Mouse (Mus musculus) embryo, embryonic 11 days (tissue): ENCODE measurements at regions not wholly inside any gene's neighbourhood (a gene's known extent, or its start where the extent isn't known, plus 50 kb on each side); places are given as distances from the start of the nearest gene placed in this dataset.

Experiments used
- DNase-seq: peaks from one replicate; pipeline ENCODE4 v3.0.0-alpha.2; 2015

GRCm38 (mm10) chr16:91970461-91970860 lies 87.6 kb upstream of the Mrps6 start:
- DNase-seq, result no peak

DNA sequence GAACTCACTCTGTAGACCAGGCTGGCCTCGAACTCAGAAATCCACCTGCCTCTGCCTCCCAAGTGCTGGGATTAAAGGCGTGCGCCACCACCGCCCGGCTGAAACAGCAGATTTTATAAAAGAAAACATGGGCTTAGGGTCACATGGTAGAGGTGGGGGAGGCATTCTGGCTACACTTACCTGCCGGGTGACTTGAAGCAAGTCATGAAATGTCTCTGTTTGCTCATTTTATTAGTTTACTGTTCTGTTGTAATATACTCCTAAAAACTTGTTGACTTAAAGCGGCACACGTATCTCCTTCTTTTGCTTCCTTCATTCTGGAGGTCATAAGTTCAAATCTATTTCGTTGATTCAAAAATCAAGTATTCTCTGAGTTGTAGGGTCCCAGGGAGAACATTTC lies 84.9 kb upstream of the Mrps6 start:
- no peak for DNase-seq

DNA sequence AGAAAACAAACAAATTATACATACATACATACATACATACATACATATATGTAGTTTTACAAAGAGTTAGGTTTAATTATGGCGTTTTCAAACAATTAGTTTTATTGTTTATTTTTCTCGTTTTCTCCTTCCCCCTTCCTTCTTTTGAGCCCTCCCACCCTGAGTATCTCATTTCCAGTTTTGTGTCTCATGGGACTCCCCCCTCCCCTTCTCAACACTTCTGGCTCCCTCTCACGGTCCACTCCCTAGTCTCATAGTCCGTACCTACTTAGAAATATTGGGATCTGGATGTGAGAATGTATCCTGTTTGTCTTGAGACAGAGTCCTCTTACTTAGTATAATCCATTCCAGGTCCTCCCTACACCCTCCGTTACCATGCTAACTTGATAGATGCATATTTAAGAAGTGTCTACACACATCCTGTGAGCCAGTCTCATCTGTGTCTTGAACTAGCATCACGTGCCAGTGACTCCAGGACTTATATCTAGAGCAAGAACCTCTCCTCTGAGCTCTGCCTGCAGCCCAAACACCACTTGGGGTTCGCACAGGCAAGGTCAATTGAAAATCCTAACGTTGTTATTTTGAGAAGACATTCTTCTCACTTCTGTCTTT lies 81.8 kb upstream of the Mrps6 start:
- DNase-seq, result no peak

GRCm38 (mm10) chr16:91978423-91978822 lies 79.6 kb upstream of the Mrps6 start:
- no peak for DNase-seq

DNA sequence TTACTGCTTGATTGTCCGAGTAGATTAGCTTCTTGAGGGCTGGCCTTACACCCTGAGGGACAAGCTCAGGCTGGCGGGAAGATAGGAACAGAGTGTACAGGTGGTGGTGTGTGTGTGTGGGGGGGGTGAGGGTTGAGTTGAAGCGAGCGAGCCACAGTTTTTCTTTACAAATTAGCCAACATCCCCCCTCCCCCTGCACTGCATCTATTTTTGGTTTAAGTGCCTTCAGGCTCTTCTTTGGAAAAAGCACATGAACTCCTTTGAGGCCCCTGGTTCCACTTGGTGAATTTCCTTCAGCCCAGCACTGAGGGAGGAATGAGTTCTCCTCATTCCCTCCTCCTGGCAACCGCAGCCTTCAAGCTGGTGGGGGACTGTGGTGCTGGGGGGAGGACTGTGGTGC lies 79.2 kb upstream of the Mrps6 start:
- no peak for DNase-seq

- no peak for DNase-seq
Observed at GRCm38 (mm10) chr16:91980482-91980881, 77.6 kb upstream of the Mrps6 start.

- no peak for DNase-seq
Observed at GRCm38 (mm10) chr16:91985211-91985610, 72.9 kb upstream of the Mrps6 start.

DNA sequence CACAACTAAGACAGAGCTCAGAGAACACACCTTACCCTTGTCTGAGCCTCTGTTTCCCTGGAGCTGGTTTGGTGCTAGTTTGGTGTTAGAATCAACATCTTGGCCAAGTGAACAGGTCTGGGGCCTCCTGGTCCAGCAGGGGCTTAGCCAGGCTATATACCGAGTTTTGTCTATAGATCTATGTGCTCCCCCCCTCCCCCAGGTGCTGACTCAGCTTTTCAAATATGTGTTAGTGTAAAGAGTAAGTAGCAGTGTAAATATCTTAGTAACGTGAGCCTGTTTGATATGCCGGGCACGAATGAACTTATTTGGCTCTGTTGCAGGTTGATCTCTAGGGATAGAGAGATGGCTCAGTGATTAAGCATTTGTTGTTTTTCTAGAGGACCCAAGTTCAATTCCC lies 68.7 kb upstream of the Mrps6 start:
- no peak for DNase-seq

GRCm38 (mm10) chr16:91995459-91996190 lies 62.4 kb upstream of the Mrps6 start:
- peak; percentile 76 for DNase-seq

- no peak for DNase-seq
Observed at GRCm38 (mm10) chr16:92007351-92007750, 50.7 kb upstream of the Mrps6 start.
